9 mouse cellular contexts compared by ENCODE assay signal in genomic region chr4:121015268-121015659, GRCm38 (mm10). TPM values are rescaled to one million over a fixed set of nuclear protein-coding genes. Genes with fewer than 3 reads are reported as not detected.
DNase-seq lines count a peak whose midpoint lies in the region; ATAC-seq lines count a peak whose summit lies in the region.
"Had no signal": no experiment of that assay in that cellular context is flagged by ENCODE, and none has a peak within 500 bp of the region (broad histone marks: within the 10 kb centered on the region; RNA-seq: fewer than 3 reads in every experiment).

No protein-coding gene starts in this region.

- DNase-seq in heart, adult 9 months (ENCODE audit: low spot score in 2 of 2) = no peak
- DNase-seq in A20 (ENCODE audit: low read depth, low spot score) = peak; percentile 51
- DNase-seq in liver, embryonic 11.5 days (ENCODE audit: low spot score) = no peak
- no peak for DNase-seq in T-cell, adult 2 months (ENCODE audit: low spot score)
- no peak for DNase-seq in urinary bladder, postnatal 36 days (ENCODE audit: low spot score in 2 of 2)
- DNase-seq in testis, postnatal 10 days (ENCODE audit: low spot score) = no peak
- DNase-seq: thymus, adult 2 months had no signal

- 74% methylated on average over 7 of the region's 7 CpGs for WGBS in heart, embryonic 14.5 days
- WGBS in forebrain, embryonic 12.5 days = 87% methylated on average over 7 of the region's 7 CpGs
- WGBS in liver, embryonic 11.5 days = 48% methylated on average over 7 of the region's 7 CpGs

- H3K4me3 ChIP-seq in heart, embryonic 14.5 days (ENCODE audit: control insufficient read depth in 1 of 2, insufficient read depth in 1 of 2, low read depth in 1 of 2, low read length in 2 of 2) = peak overlapping the region in 1 of 2 experiments; percentile 98; a peak in 1 of 4 replicates
- H3K4me3 ChIP-seq in forebrain, embryonic 12.5 days (replicated peaks) = no peak overlapping the region
- peak overlapping the region; percentile 98 for H3K4me3 ChIP-seq in liver, embryonic 11.5 days (ENCODE audit: low read depth, low read length)

- H3K27ac ChIP-seq in heart, embryonic 14.5 days (replicated peaks in 1 of 2; ENCODE audit: control insufficient read depth in 1 of 2, insufficient read depth in 1 of 2, low read depth in 2 of 2, low read length in 2 of 2) = no peak overlapping the region
- H3K27ac ChIP-seq in forebrain, embryonic 12.5 days = no peak overlapping the region
- peak overlapping the region; percentile 81 for H3K27ac ChIP-seq in liver, embryonic 11.5 days (ENCODE audit: low read depth, low read length)

- H3K9ac ChIP-seq in heart, embryonic 14.5 days (ENCODE audit: low read length) = peak overlapping the region; percentile 93; the same call in 1 of the 2 replicates
- H3K9ac ChIP-seq in forebrain, embryonic 12.5 days = no peak overlapping the region
- peak overlapping the region; percentile 42 for H3K9ac ChIP-seq in liver, embryonic 11.5 days (ENCODE audit: low read depth, low read length)

- H3K4me2 ChIP-seq in heart, embryonic 14.5 days (ENCODE audit: low read length) = peak overlapping the region; percentile 85
- H3K4me2 ChIP-seq in forebrain, embryonic 12.5 days = peak overlapping the region; percentile 78; the same call in 1 of the 2 replicates
- peak overlapping the region; percentile 75 for H3K4me2 ChIP-seq in liver, embryonic 11.5 days

- H3K9me3 ChIP-seq in heart, embryonic 14.5 days (ENCODE audit: control insufficient read depth, low read length) = no peaks in the 10 kb centered on the region
- H3K9me3 ChIP-seq in forebrain, embryonic 12.5 days = no peaks in the 10 kb centered on the region
- H3K9me3 ChIP-seq in liver, embryonic 11.5 days (ENCODE audit: control insufficient read depth, low read length) = no peaks in the 10 kb centered on the region

- no peaks in the 10 kb centered on the region for H3K27me3 ChIP-seq in heart, embryonic 14.5 days (ENCODE audit: control insufficient read depth, insufficient read depth, low read length)
- no peaks in the 10 kb centered on the region for H3K27me3 ChIP-seq in forebrain, embryonic 12.5 days
- no peaks in the 10 kb centered on the region for H3K27me3 ChIP-seq in liver, embryonic 11.5 days (replicated peaks; ENCODE audit: control insufficient read depth, insufficient read depth, low read length)

- ATAC-seq in heart, embryonic 14.5 days (ENCODE audit: insufficient number of reproducible peaks, insufficient read depth, low FRiP score, low read depth) = no peak
- ATAC-seq in forebrain, embryonic 12.5 days (ENCODE audit: low FRiP score) = no peak
- ATAC-seq in liver, embryonic 11.5 days (replicated peaks; ENCODE audit: low FRiP score) = no peak

- H3K4me1 ChIP-seq in heart, embryonic 14.5 days (ENCODE audit: control insufficient read depth in 2 of 2, insufficient read depth in 2 of 2, low read length in 2 of 2) = peaks cover 6 to 39% of the 10 kb centered on the region in 2 experiments; a peak in 3 of 4 replicates
- H3K4me1 ChIP-seq in forebrain, embryonic 12.5 days = peaks cover 19% of the 10 kb centered on the region
- H3K4me1 ChIP-seq in liver, embryonic 11.5 days (replicated peaks; ENCODE audit: control insufficient read depth, insufficient read depth, low read length) = peaks cover 46% of the 10 kb centered on the region

- no peaks in the 10 kb centered on the region for H3K36me3 ChIP-seq in heart, embryonic 14.5 days (ENCODE audit: control insufficient read depth, insufficient read depth, low read length)
- H3K36me3 ChIP-seq in forebrain, embryonic 12.5 days (replicated peaks) = no peaks in the 10 kb centered on the region
- H3K36me3 ChIP-seq in liver, embryonic 11.5 days (ENCODE audit: control insufficient read depth, insufficient read depth, low read length) = no peaks in the 10 kb centered on the region

RNA-seq across cellular contexts. Expression of gene Smap2, which starts 1.8 kb away (rescaled TPM):
- 13.7 and 14.8 TPM in 2 replicates for polyA plus RNA-seq in heart, embryonic 14.5 days (2014; fragmentation: Nextera tagmentation; extraction: Ambion mirVana)
- 28.2 and 29.1 TPM in 2 replicates for polyA plus RNA-seq in forebrain, embryonic 12.5 days (2016; fragmentation: Nextera tagmentation; extraction: Ambion mirVana)
- polyA plus RNA-seq in liver, embryonic 11.5 days (2014; fragmentation: Nextera tagmentation; extraction: Ambion mirVana) = 38.8 and 42.3 TPM in 2 replicates

RNA-seq across cellular contexts. Expression of gene Col9a2, which starts 23.9 kb away (rescaled TPM):
- polyA plus RNA-seq in heart, embryonic 14.5 days (2014; fragmentation: Nextera tagmentation; extraction: Ambion mirVana) = 6.3 and 6.5 TPM in 2 replicates
- 5.6 and 7.9 TPM in 2 replicates for polyA plus RNA-seq in forebrain, embryonic 12.5 days (2016; fragmentation: Nextera tagmentation; extraction: Ambion mirVana)
- 1.9 and 2.9 TPM in 2 replicates for polyA plus RNA-seq in liver, embryonic 11.5 days (2014; fragmentation: Nextera tagmentation; extraction: Ambion mirVana)
